Mouse (Mus musculus): ENCODE results near the gene Pnmal1. TPM values are rescaled to one million over a fixed set of nuclear protein-coding genes. Genes with fewer than 3 reads are reported as not detected.

The Pnmal1 gene
- total and polyA plus RNA-seq, 2 experiments from 2014 or later = 61.5 to 64.8 TPM

DNA sequence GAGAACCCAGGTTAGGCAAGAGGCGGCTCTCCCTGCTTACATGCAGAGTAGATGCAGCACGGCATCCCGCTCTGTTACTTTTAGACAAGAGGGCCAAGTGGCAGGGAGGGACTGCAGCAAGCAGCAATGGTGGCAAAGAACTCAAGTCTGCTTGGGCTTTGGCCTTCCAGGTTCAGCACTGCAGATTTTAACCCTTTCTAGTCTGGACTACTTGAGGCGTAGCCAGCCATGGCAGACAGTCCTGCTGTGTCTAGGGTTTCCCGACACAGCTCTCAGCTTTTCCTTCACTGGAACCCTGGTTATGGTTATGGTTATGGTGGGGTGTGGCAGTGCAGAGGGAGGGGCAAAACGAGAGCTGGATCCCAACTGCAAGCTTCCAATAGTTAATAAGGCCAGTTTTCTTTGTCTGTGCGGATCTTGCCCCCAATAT is 39.3 kb upstream of the Pnmal1 start:
- DNase-seq (no peak), ATAC-seq (no peak)
- Histone ChIP-seq H3K27me3 (ENCODE audit: insufficient read depth, low read length) (no peaks in the 10 kb centered on the region), H3K4me1 (ENCODE audit: insufficient read depth) (peaks cover 16% of the 10 kb centered on the region), H3K4me3 (ENCODE audit: low read depth, low read length) (peak overlapping the region; percentile 1; the same call in 1 of the 2 replicates), H3K9me3 (ENCODE audit: low read length) (no peaks in the 10 kb centered on the region), H3K9ac (peak overlapping the region; percentile 19; the same call in 1 of the 2 replicates), H3K36me3 (ENCODE audit: insufficient read depth) (peaks cover 47% of the 10 kb centered on the region), H3K27ac (ENCODE audit: low read depth, low read length) (no peak overlapping the region), H3K4me2 (ENCODE audit: low read depth) (peak overlapping the region; percentile 92)
- no peak for TF ChIP-seq CTCF (IDR thresholded peaks at IDR 0.05; ENCODE audit: low read depth)
- 71% methylated on average over 7 of the region's 7 CpGs for WGBS

DNA sequence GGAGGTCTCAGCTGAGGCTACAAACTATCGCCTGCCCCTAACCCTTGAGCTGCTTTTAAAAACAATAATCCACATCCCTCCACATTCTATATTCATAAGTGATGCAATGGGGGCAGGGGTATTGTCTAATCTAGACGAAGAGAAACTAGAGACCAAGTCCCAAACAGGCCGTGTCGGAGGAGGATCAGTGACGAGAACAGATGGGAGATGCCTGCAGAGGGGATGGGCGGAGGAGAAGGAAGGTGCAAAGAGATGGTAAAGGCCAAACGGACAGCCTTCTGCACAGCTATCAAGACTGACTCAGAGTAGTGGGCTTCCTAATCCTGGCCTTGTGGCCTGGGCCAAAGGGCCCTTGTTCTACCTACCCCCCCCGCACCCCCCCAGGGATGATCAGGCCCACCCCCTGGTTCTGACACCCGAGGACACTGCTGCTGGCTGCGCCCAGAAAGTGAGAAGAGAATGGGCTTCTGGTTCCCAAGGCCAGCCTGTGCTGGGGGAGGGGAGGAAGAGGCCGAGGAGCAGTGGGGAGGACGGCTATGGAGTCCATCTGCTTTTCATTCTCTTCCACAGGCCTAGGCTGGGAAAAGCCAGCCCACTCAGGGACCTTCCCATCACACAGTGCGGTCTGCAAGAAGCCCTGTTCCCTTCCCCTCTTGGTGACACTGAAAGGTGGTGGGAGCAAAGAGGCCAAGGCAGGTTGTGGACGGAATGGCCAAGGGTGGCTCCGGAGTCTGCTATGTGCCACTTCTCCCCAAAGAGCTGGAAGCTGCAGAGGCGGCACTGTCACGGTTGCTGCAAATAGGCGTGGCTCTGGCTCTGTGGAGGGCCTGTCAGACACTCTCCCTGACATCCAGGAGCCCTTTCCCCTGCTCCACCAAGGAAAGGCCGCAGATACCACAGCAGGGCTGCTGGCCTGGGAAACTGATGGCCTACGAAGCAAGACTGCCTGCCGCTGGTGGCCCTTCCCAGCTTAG is 38.4 kb upstream of the Pnmal1 start:
- 33% methylated on average over 21 of the region's 21 CpGs for WGBS
- DNase-seq = peak; percentile 35
- H3K4me1 ChIP-seq (ENCODE audit: insufficient read depth) = peaks cover 16% of the 10 kb centered on the region

DNA sequence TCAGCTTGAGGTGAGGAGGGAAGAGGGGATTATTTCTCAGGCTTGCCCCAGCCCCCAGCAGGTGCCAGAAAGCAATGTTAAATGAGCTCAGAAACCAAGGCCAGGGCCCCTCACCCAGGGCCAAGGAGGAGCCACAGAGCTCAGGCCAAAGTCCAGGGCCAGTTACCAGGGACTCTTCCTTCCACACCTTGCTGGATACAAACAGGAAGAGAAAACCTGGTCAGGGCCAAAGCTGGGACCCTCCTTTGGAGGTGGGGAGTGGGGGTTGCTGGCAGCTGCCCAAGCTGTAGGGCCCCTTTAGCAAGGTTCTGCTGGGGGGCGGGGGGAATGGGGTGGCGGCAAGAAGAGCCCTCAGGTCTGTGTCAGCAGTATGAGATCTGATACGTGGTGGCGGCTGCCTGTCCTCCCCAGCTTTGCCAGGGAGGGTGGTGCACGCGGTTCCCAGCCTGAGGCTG is 37.6 kb upstream of the Pnmal1 start:
- Histone ChIP-seq H3K9me3 (ENCODE audit: low read length) (no peaks in the 10 kb centered on the region), H3K27ac (ENCODE audit: low read depth, low read length) (peak overlapping the region; percentile 100), H3K4me1 (ENCODE audit: insufficient read depth) (peaks cover 16% of the 10 kb centered on the region), H3K27me3 (ENCODE audit: insufficient read depth, low read length) (no peaks in the 10 kb centered on the region), H3K4me3 (ENCODE audit: low read depth, low read length) (peak overlapping the region; percentile 84), H3K9ac (peak overlapping the region; percentile 67), H3K36me3 (ENCODE audit: insufficient read depth) (peaks cover 30% of the 10 kb centered on the region), H3K4me2 (ENCODE audit: low read depth) (peak overlapping the region; percentile 92)
- WGBS = 17% methylated on average over 6 of the region's 6 CpGs
- no peak for ATAC-seq
- DNase-seq = no peak
- TF ChIP-seq CTCF (IDR thresholded peaks at IDR 0.05; ENCODE audit: low read depth) = no peak

More for the DNA sequence above, 38.4 kb upstream of the Pnmal1 start:
- peak overlapping the region; percentile 67 for H3K9ac ChIP-seq
- no peak for TF ChIP-seq CTCF (IDR thresholded peaks at IDR 0.05; ENCODE audit: low read depth)
- peak overlapping the region; percentile 84 for H3K4me3 ChIP-seq (ENCODE audit: low read depth, low read length)
- H3K36me3 ChIP-seq (ENCODE audit: insufficient read depth) = peaks cover 38% of the 10 kb centered on the region
- H3K27ac ChIP-seq (ENCODE audit: low read depth, low read length) = peak overlapping the region; percentile 100
- H3K4me2 ChIP-seq (ENCODE audit: low read depth) = peak overlapping the region; percentile 92
- H3K9me3 ChIP-seq (ENCODE audit: low read length) = no peaks in the 10 kb centered on the region
- no peaks in the 10 kb centered on the region for H3K27me3 ChIP-seq (ENCODE audit: insufficient read depth, low read length)
- ATAC-seq = no peak

DNA sequence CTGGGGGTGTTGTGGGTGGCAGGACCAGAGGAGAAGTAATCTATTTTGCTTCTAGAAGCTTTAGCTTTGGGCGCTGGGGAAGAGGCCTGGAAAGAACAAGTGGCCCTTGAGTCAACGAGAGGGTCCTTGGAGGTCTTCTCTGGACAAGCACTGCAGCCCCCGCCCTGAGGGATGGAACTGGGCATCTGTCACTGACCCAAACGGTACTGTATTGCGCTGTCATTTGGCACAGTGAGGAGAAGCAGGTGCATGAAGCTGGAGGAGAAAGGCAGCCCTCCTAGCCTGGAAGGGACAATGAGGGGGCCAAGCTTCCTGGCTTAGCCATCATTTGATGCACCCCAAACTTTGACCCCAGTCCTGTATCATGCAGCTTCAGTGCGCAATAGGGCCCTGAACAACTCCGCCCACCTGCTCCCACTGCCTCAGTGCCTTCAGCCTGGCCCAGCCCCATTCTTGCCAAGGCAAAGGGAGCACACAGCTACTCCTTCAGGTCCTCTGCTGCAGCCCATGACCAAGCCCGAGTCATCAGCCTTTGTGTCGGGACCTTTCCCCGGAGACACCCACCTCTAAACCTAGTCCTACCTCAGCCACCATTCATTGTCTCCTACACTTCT is 37.0 kb upstream of the Pnmal1 start:
- H3K9ac ChIP-seq = peak overlapping the region; percentile 67
- no peak for TF ChIP-seq CTCF (IDR thresholded peaks at IDR 0.05; ENCODE audit: low read depth)
- ATAC-seq (no peak), DNase-seq (peak; percentile 35)
- H3K27me3 ChIP-seq (ENCODE audit: insufficient read depth, low read length) = no peaks in the 10 kb centered on the region
- 25% methylated on average over 10 of the region's 10 CpGs for WGBS
- peak overlapping the region; percentile 84 for H3K4me3 ChIP-seq (ENCODE audit: low read depth, low read length)
- H3K9me3 ChIP-seq (ENCODE audit: low read length) = no peaks in the 10 kb centered on the region
- H3K4me1 ChIP-seq (ENCODE audit: insufficient read depth) = peaks cover 16% of the 10 kb centered on the region
- H3K27ac ChIP-seq (ENCODE audit: low read depth, low read length) = peak overlapping the region; percentile 100
- peak overlapping the region; percentile 92 for H3K4me2 ChIP-seq (ENCODE audit: low read depth)
- H3K36me3 ChIP-seq (ENCODE audit: insufficient read depth) = peaks cover 24% of the 10 kb centered on the region

DNA sequence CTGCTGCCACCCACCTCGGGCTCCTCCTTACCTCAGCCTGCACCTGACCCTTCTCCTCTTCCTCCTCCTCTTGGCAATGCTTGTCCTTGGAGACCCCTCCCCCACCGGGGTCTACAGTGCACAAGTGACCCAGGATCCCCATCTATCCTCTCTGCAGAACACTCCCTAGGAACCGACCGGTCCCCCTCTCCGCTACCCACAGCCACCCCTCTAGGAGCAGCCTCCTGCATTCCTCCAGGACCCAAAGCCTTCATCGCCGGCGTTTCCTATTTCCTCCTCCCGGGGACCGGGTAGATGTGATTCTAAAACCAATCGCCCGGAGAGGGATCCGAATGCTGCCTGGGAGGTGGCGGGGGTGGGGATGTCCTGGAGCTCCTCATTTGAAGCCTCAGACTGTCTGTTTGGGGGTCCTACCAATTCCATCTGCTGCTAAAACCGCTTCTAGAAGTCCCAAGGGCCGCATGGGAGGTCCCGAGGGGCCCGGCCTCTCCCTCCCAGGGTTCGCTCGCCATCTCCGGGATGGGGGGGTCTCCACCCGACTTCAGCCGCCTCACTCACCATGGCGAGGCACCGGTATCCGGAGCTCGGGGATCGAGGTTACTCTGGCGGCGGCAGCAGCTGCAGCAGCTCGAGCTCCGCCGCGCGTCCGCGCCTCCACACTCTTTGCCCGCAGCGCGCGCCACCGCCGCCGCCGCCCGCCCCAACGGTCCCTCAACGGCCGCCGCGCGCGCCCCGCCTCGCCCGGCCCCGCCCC is 36.0 kb upstream of the Pnmal1 start:
- ATAC-seq (peak; percentile 0), DNase-seq (no peak)
- no peak; the same call in 1 of the 2 replicates for TF ChIP-seq CTCF (IDR thresholded peaks at IDR 0.05; ENCODE audit: low read depth)
- peaks cover 16% of the 10 kb centered on the region for H3K4me1 ChIP-seq (ENCODE audit: insufficient read depth)
- H3K9ac ChIP-seq = peak overlapping the region; percentile 67
- H3K4me2 ChIP-seq (ENCODE audit: low read depth) = peak overlapping the region; percentile 92
- H3K27me3 ChIP-seq (ENCODE audit: insufficient read depth, low read length) = no peaks in the 10 kb centered on the region
- peak overlapping the region; percentile 100 for H3K27ac ChIP-seq (ENCODE audit: low read depth, low read length)
- no peaks in the 10 kb centered on the region for H3K9me3 ChIP-seq (ENCODE audit: low read length)
- H3K4me3 ChIP-seq (ENCODE audit: low read depth, low read length) = peak overlapping the region; percentile 84
- under 1% methylated on average over 40 of the region's 57 CpGs for WGBS
- peaks cover 14% of the 10 kb centered on the region for H3K36me3 ChIP-seq (ENCODE audit: insufficient read depth)

DNA sequence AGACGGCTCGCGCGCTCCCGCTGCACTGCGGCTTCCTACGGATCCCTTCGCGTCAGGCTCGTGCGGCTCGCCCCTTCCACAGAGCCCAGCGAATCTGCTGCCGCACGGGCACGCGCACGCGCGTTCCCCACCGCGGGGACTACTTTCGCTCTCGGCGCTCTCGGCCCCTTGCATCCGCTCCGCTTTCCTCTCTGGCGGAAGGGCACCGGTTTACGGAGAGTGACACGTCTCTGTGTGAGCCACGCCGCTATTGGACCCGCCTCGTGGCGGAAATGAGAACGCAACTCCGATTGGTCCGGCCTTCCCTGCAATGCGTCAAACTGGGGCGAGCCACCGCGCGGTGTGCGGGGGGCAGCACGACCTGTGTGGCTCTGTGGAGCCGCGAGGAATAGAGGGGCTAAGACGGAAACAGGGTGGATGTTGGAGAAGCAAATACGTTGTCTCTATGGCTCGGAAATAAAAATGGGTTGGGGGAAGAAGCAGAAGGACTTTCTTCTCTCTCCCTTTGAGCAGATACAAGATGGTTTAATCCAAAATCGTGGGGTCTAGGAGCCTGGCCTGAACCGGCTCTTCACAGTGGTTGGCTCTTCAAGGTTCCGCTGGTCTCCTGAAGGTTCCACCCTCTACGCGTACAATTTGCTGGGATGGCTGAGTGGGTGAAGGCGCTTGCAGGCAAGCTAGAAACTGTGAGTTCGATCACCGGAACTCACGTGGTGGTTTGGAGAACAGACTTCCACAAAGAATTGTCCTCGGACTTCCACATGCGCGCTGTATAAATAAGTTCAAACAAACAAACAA is 35.2 kb upstream of the Pnmal1 start, which contains the start of gene Calm3:
TSS of gene Calm3 (minus strand) at position 78 of the 798 bp plus-strand sequence.
- Histone ChIP-seq H3K4me3 (ENCODE audit: low read depth, low read length) (peak within 1 kb of the TSS; percentile 84), H3K27me3 (ENCODE audit: insufficient read depth, low read length) (no peaks in the 10 kb centered on the region), H3K36me3 (ENCODE audit: insufficient read depth) (0 out of 2 replicates have a peak, but pooled peaks cover 9% of the 10 kb centered on the region), H3K4me2 (ENCODE audit: low read depth) (peak within 1 kb of the TSS; percentile 92), H3K4me1 (ENCODE audit: insufficient read depth) (peaks cover 16% of the 10 kb centered on the region), H3K9me3 (ENCODE audit: low read length) (no peaks in the 10 kb centered on the region), H3K9ac (peak within 1 kb of the TSS; percentile 67), H3K27ac (ENCODE audit: low read depth, low read length) (peak within 1 kb of the TSS; percentile 100)
- TF ChIP-seq CTCF (IDR thresholded peaks at IDR 0.05; ENCODE audit: low read depth) = peak; percentile 56
- WGBS = 2% methylated on average over 64 of the region's 64 CpGs
- ATAC-seq (peak; percentile 89), DNase-seq (peak; percentile 100)

All from forebrain, postnatal 0 days (tissue).